Mouse (Mus musculus) MEL (cell line): ENCODE results near the gene Slc26a9. TPM values are rescaled to one million over a fixed set of nuclear protein-coding genes. Genes with fewer than 3 reads are reported as not detected.

Source experiments
- DNase-seq: peaks from one replicate; pipeline ENCODE4 v3.0.0; 2011; ENCODE audit warnings: low read depth, low spot score
- H3K27ac ChIP-seq: 2 replicates; pipeline ENCODE4 v1.5.1; 2012; ENCODE audit warnings: low read depth, mild to moderate bottlenecking, control low read depth, low read length, moderate library complexity; ENCODE audit not compliant: control insufficient read depth
- H3K27me3 ChIP-seq, 2 experiments: fragments of 150-350 bp in 1 of 2; sonication (generic) in 1 of 2; 2 replicates each; pipeline ENCODE4 v1.6.1; 2012; ENCODE audit warnings: low read length in 2 of 2, mild to moderate bottlenecking in 2 of 2, improper control_type of control experiment in 1 of 2, moderate library complexity in 1 of 2; ENCODE audit not compliant: insufficient read depth in 2 of 2, control insufficient read depth in 1 of 2
- H3K36me3 ChIP-seq, 2 experiments: 2 replicates each; pipeline ENCODE4 v1.6.1; 2012 to 2014; ENCODE audit warnings: low read length in 2 of 2, improper control_type of control experiment in 1 of 2, inconsistent platforms in 1 of 2, mild to moderate bottlenecking in 1 of 2; ENCODE audit not compliant: insufficient read depth in 2 of 2, control insufficient read depth in 1 of 2
- H3K4me1 ChIP-seq, 2 experiments: fragments of 150-350 bp in 1 of 2; sonication (generic) in 1 of 2; 2 replicates each; pipeline ENCODE4 v1.6.1; 2012; ENCODE audit warnings: low read length in 2 of 2, improper control_type of control experiment in 1 of 2, mild to moderate bottlenecking in 1 of 2; ENCODE audit not compliant: insufficient read depth in 2 of 2, control insufficient read depth in 1 of 2
- H3K4me3 ChIP-seq, 2 experiments: fragments of 150-350 bp in 1 of 2; sonication (generic) in 1 of 2; 2 replicates each; pipeline ENCODE4 v1.5.1; 2012; ENCODE audit warnings: low read depth in 2 of 2, low read length in 2 of 2, mild to moderate bottlenecking in 2 of 2, moderate library complexity in 2 of 2, control low read depth in 1 of 2, improper control_type of control experiment in 1 of 2; ENCODE audit not compliant: control insufficient read depth in 1 of 2, insufficient read depth in 1 of 2
- H3K79me2 ChIP-seq: 2 replicates; pipeline ENCODE4 v1.6.1; 2012; ENCODE audit warnings: mild to moderate bottlenecking, low read length, moderate library complexity; ENCODE audit not compliant: control insufficient read depth, poor library complexity, insufficient read depth
- H3K9ac ChIP-seq: 2 replicates; pipeline ENCODE4 v1.6.1; 2012; ENCODE audit warnings: low read depth, mild to moderate bottlenecking, control low read depth, low read length, moderate library complexity; ENCODE audit not compliant: control insufficient read depth, poor library complexity, severe bottlenecking
- H3K9me3 ChIP-seq: fragments of 150-350 bp; sonication (generic); replicated peaks from 2 replicates; pipeline ENCODE4 v1.6.1; 2012; ENCODE audit warnings: mild to moderate bottlenecking, low read length, improper control_type of control experiment, moderate library complexity; ENCODE audit not compliant: insufficient read depth
- CTCF ChIP-seq, 3 experiments: IDR thresholded peaks in 2 of 3; conservative IDR thresholded peaks in 1 of 3; 2 replicates each; pipeline ENCODE4 v1.5.1; 2011 to 2012; ENCODE audit warnings: low read length in 3 of 3, low read depth in 2 of 3, mild to moderate bottlenecking in 2 of 3, improper control_type of control experiment in 1 of 3, inconsistent platforms in 1 of 3, mixed read lengths in 1 of 3, moderate library complexity in 1 of 3; ENCODE audit not compliant: control insufficient read depth in 1 of 3, insufficient read depth in 1 of 3, poor library complexity in 1 of 3, severe bottlenecking in 1 of 3
- E2F4 ChIP-seq: IDR thresholded peaks from 2 replicates; pipeline ENCODE4 v1.6.1; 2011; ENCODE audit warnings: low read depth, low read length, improper control_type of control experiment, borderline replicate concordance
- ELF1 ChIP-seq: IDR thresholded peaks from 2 replicates; pipeline ENCODE4 v1.6.1; 2014; ENCODE audit warnings: low read depth, mild to moderate bottlenecking, inconsistent platforms, low read length, improper control_type of control experiment, moderate library complexity
- ETS1 ChIP-seq: IDR thresholded peaks from 2 replicates; pipeline ENCODE4 v1.6.1; 2012; ENCODE audit warnings: low read depth, mild to moderate bottlenecking, inconsistent platforms, low read length, improper control_type of control experiment, moderate library complexity
- GABPA ChIP-seq: IDR thresholded peaks from 2 replicates; pipeline ENCODE4 v1.6.1; 2012; ENCODE audit warnings: low read depth, mild to moderate bottlenecking, inconsistent platforms, low read length, improper control_type of control experiment, moderate library complexity
- GATA1 ChIP-seq: IDR thresholded peaks from 2 replicates; pipeline ENCODE4 v1.6.1; 2011; ENCODE audit warnings: low read depth, low read length, improper control_type of control experiment
- HCFC1 ChIP-seq: IDR thresholded peaks from 2 replicates; pipeline ENCODE4 v1.6.1; 2012; ENCODE audit warnings: low read depth, mild to moderate bottlenecking, inconsistent platforms, low read length, improper control_type of control experiment, moderate library complexity
- KAT2A ChIP-seq: conservative IDR thresholded peaks from 2 replicates; pipeline ENCODE4 v1.6.1; 2012; ENCODE audit warnings: low read depth, low read length, improper control_type of control experiment, inconsistent platforms
- MYB ChIP-seq: IDR thresholded peaks from 2 replicates; pipeline ENCODE4 v1.6.1; 2011; ENCODE audit warnings: mild to moderate bottlenecking, low read depth, low read length, improper control_type of control experiment
- MYC ChIP-seq: IDR thresholded peaks from 2 replicates; pipeline ENCODE4 v1.6.1; 2011; ENCODE audit warnings: low read depth, mild to moderate bottlenecking, low read length, improper control_type of control experiment, moderate library complexity
- POLR2AphosphoS2 ChIP-seq: IDR thresholded peaks from 2 replicates; pipeline ENCODE4 v1.6.1; 2011; ENCODE audit warnings: low read length, improper control_type of control experiment
- RAD21 ChIP-seq: IDR thresholded peaks from 2 replicates; pipeline ENCODE4 v1.6.1; 2011; ENCODE audit warnings: mild to moderate bottlenecking, low read depth, low read length, improper control_type of control experiment
- RCOR1 ChIP-seq: IDR thresholded peaks from 2 replicates; pipeline ENCODE4 v1.6.1; 2012; ENCODE audit warnings: low read depth, mild to moderate bottlenecking, inconsistent platforms, low read length, improper control_type of control experiment
- TBP ChIP-seq: IDR thresholded peaks from 2 replicates; pipeline ENCODE4 v1.8.0; 2011; ENCODE audit warnings: low read depth, low read length, improper control_type of control experiment
- TCF12 ChIP-seq: IDR thresholded peaks from 2 replicates; pipeline ENCODE4 v1.6.1; 2014; ENCODE audit warnings: low read depth, mild to moderate bottlenecking, inconsistent platforms, low read length, improper control_type of control experiment, moderate library complexity
- USF1 ChIP-seq: IDR thresholded peaks from 2 replicates; pipeline ENCODE4 v1.6.1; 2014; ENCODE audit warnings: low read depth, mild to moderate bottlenecking, inconsistent platforms, low read length, improper control_type of control experiment, moderate library complexity
- ZMIZ1 ChIP-seq: IDR thresholded peaks from 2 replicates; pipeline ENCODE4 v1.6.1; 2012; ENCODE audit warnings: low read depth, mild to moderate bottlenecking, inconsistent platforms, low read length, improper control_type of control experiment, moderate library complexity
- polyA plus RNA-seq, 2 experiments: library from polyadenylated mRNA; stranded (reverse) in 1 of 2; unstranded in 1 of 2; fragments of >175 nt in 1 of 2; fragments of >200 nt in 1 of 2; gene quantifications; 2 replicates each; pipeline versions ENCODE4 v1.2.1 to v1.2.4; 2012; ENCODE audit warnings: low replicate concordance in 2 of 2, low read depth in 1 of 2; ENCODE audit not compliant: insufficient read length in 2 of 2, insufficient read depth in 1 of 2, missing spikeins in 1 of 2
- total RNA-seq: library from RNA; depleted of rRNA; stranded (reverse); fragments of 300-350 nt; gene quantifications from 2 replicates; pipeline ENCODE4 v1.2.3, GENCODE M21; 2012

Gene Slc26a9
- total and polyA plus RNA-seq, 3 experiments, result 0.04 TPM; not detected in 2

- TF ChIP-seq MYC (no peak), ZMIZ1 (no peak), RAD21 (no peak), RCOR1 (no peak), E2F4 (no peak), USF1 (no peak), GABPA (no peak)
- no peaks in the 10 kb centered on the region for H3K4me1 ChIP-seq
- H3K79me2 ChIP-seq, result no peaks in the 10 kb centered on the region
- no peak for DNase-seq
- no peak overlapping the region for H3K27ac ChIP-seq
- no peak overlapping the region for H3K4me3 ChIP-seq
- H3K9me3 ChIP-seq, result no peaks in the 10 kb centered on the region
- H3K36me3 ChIP-seq, result no peaks in the 10 kb centered on the region
- no peak overlapping the region for H3K9ac ChIP-seq
- H3K27me3 ChIP-seq, result peaks cover 32 to 41% of the 10 kb centered on the region in 2 experiments
Measured at GRCm38 (mm10) chr1:131771440-131771839, 27.6 kb downstream of the Slc26a9 start.

GRCm38 (mm10) chr1:131794591-131794990 lies 50.8 kb downstream of the Slc26a9 start:
- TF ChIP-seq POLR2AphosphoS2 (no peak), RCOR1 (no peak), GATA1 (no peak), MYB (no peak), E2F4 (no peak), TBP (no peak), ELF1 (no peak), GABPA (no peak), USF1 (no peak), HCFC1 (no peak), CTCF (IDR thresholded peaks at IDR 0.05 in 2 of 3, conservative IDR thresholded peaks at IDR 0.05 in 1 of 3; ENCODE audit: control insufficient read depth in 1 of 3, insufficient read depth in 1 of 3, low read depth in 2 of 3, low read length in 3 of 3, poor library complexity in 1 of 3, severe bottlenecking in 1 of 3) (no peak), TCF12 (no peak), KAT2A (no peak), ETS1 (no peak)
- Histone ChIP-seq H3K4me1 (no peaks in the 10 kb centered on the region), H3K4me3 (no peak overlapping the region), H3K79me2 (no peaks in the 10 kb centered on the region), H3K9ac (no peak overlapping the region), H3K9me3 (no peaks in the 10 kb centered on the region), H3K27me3 (peaks cover 2 to 13% of the 10 kb centered on the region in 2 experiments), H3K27ac (no peak overlapping the region), H3K36me3 (no peaks in the 10 kb centered on the region)
- no peak for DNase-seq
